Mouse (Mus musculus) pancreas, adult 10 weeks (tissue): Measurements from ENCODE around the gene Tas1r3. TPM values are rescaled to one million over a fixed set of nuclear protein-coding genes. Genes with fewer than 3 reads are reported as not detected.

Experiments
- polyA plus RNA-seq: library from polyadenylated mRNA; stranded (reverse); fragments of 350-450 nt; fragmentation: Illumina TruSeq; extraction: RNeasy Lipid Tissue Mini Kit (QIAGEN cat#74804); gene quantifications from one replicate; pipeline ENCODE4 v1.2.3, GENCODE M21; 2015; ENCODE audit warnings: low read depth, low replicate concordance; ENCODE audit not compliant: insufficient read depth

Tas1r3 gene
- polyA plus RNA-seq = not detected

GRCm38 (mm10) chr4:155863001-155863400 is at the start of gene Tas1r3:
Gene Tas1r3, minus strand, starts transcription at chr4:155863362.

GRCm38 (mm10) chr4:155891551-155892001 is 28.4 kb upstream of the Tas1r3 start, which contains the start of the genes Pusl1 and Acap3:
Gene Pusl1, minus strand, starts transcription at chr4:155891781.
Gene Acap3, plus strand, starts transcription at chr4:155891822.

GRCm38 (mm10) chr4:155869317-155870033 is 6.3 kb upstream of the Tas1r3 start, which contains the start of the genes Cptp and Ints11:
Gene Cptp, minus strand, starts transcription at chr4:155869440.
Gene Ints11, plus strand, starts transcription at chr4:155869546.

GRCm38 (mm10) chr4:155846871-155847578 is 16.1 kb downstream of the Tas1r3 start, which contains the start of gene Dvl1:
Gene Dvl1, plus strand, starts transcription at chr4:155847402.

GRCm38 (mm10) chr4:155839483-155839910 is 23.7 kb downstream of the Tas1r3 start, which contains the start of gene Mxra8:
Gene Mxra8, plus strand, starts transcription at chr4:155839680.

GRCm38 (mm10) chr4:155831205-155831766 is 31.9 kb downstream of the Tas1r3 start, which contains the start of gene Aurkaip1:
Gene Aurkaip1, plus strand, starts transcription at chr4:155831272.

GRCm38 (mm10) chr4:155811929-155812664 is 51.1 kb downstream of the Tas1r3 start, which contains the start of gene Ccnl2:
Gene Ccnl2, plus strand, starts transcription at chr4:155812489.

Other genes starting within 250 kb of the Tas1r3 start
- gene Cdk11b, start 238.5 kb downstream of the Tas1r3 start, polyA plus RNA-seq = 36.0 TPM
- not detected for gene Gm10563, start 218.0 kb downstream of the Tas1r3 start, polyA plus RNA-seq
- gene Mmp23, start 210.0 kb downstream of the Tas1r3 start, polyA plus RNA-seq = 10.6 TPM
- gene Mib2, start 194.2 kb downstream of the Tas1r3 start, polyA plus RNA-seq = 17.5 TPM
- 3.8 TPM for gene Fndc10, start 169.0 kb downstream of the Tas1r3 start, polyA plus RNA-seq
- gene Ssu72, start 158.6 kb downstream of the Tas1r3 start, polyA plus RNA-seq = 15.1 TPM
- gene Tmem240, start 128.6 kb downstream of the Tas1r3 start, polyA plus RNA-seq = 0.18 TPM
- gene Atad3a, start 102.3 kb downstream of the Tas1r3 start, polyA plus RNA-seq = 21.6 TPM
- gene Vwa1, start 88.7 kb downstream of the Tas1r3 start, polyA plus RNA-seq = 6.9 TPM
- 0.22 TPM for gene Tmem88b, start 77.5 kb downstream of the Tas1r3 start, polyA plus RNA-seq
- not detected for gene Ankrd65, start 72.9 kb downstream of the Tas1r3 start, polyA plus RNA-seq
- gene Mrpl20, start 60.5 kb downstream of the Tas1r3 start, polyA plus RNA-seq = 43.6 TPM
- 114 TPM for gene Ccnl2, start 50.9 kb downstream of the Tas1r3 start, polyA plus RNA-seq
- gene Aurkaip1, start 32.1 kb downstream of the Tas1r3 start, polyA plus RNA-seq = 38.2 TPM
- gene Mxra8, start 23.7 kb downstream of the Tas1r3 start, polyA plus RNA-seq = 34.6 TPM
- 37.5 TPM for gene Dvl1, start 16.0 kb downstream of the Tas1r3 start, polyA plus RNA-seq
- gene Cptp, start 6.1 kb upstream of the Tas1r3 start, polyA plus RNA-seq = 2.7 TPM
- gene Ints11, start 6.2 kb upstream of the Tas1r3 start, polyA plus RNA-seq = 4.5 TPM
- 6.6 TPM for gene Pusl1, start 28.4 kb upstream of the Tas1r3 start, polyA plus RNA-seq
- 3.7 TPM for gene Acap3, start 28.5 kb upstream of the Tas1r3 start, polyA plus RNA-seq
- gene Ube2j2, start 80.5 kb upstream of the Tas1r3 start, polyA plus RNA-seq = 15.4 TPM
- 15.8 TPM for gene C1qtnf12, start 99.0 kb upstream of the Tas1r3 start, polyA plus RNA-seq
- gene B3galt6, start 129.3 kb upstream of the Tas1r3 start, polyA plus RNA-seq = 1.6 TPM
- 42.9 TPM for gene Sdf4, start 129.5 kb upstream of the Tas1r3 start, polyA plus RNA-seq
- gene Tnfrsf4, start 150.5 kb upstream of the Tas1r3 start, polyA plus RNA-seq = not detected
- not detected for gene Tnfrsf18, start 162.8 kb upstream of the Tas1r3 start, polyA plus RNA-seq
- 5.0 TPM for gene Ttll10, start 196.1 kb upstream of the Tas1r3 start, polyA plus RNA-seq
- gene 9430015G10Rik, start 246.6 kb upstream of the Tas1r3 start, polyA plus RNA-seq = 3.1 TPM